Mouse (Mus musculus) liver, embryonic 15.5 days (tissue): Measurements from ENCODE around the gene Dgki. TPM values are rescaled to one million over a fixed set of nuclear protein-coding genes. Genes with fewer than 3 reads are reported as not detected.

Source experiments
- ATAC-seq: fragments of 200-750 bp; cut with Nextera tagmentation; 2 replicates; pipeline ENCODE4 v1.8.0; 2017; ENCODE audit warnings: moderate number of reproducible peaks, mild to moderate bottlenecking, moderate library complexity; ENCODE audit not compliant: insufficient read depth
- H3K27ac ChIP-seq: fragments of 300-500 bp; sonication (generic); replicated peaks from 2 replicates; pipeline ENCODE4 v1.5.1; 2015; ENCODE audit warnings: mild to moderate bottlenecking, inconsistent platforms
- H3K27me3 ChIP-seq: fragments of 300-500 bp; sonication (generic); 2 replicates; pipeline ENCODE4 v1.6.1; 2015; ENCODE audit warnings: mild to moderate bottlenecking, inconsistent platforms
- H3K36me3 ChIP-seq: fragments of 300-500 bp; sonication (generic); replicated peaks from 2 replicates; pipeline ENCODE4 v1.6.1; 2015; ENCODE audit warnings: moderate library complexity, mild to moderate bottlenecking, inconsistent platforms
- H3K4me1 ChIP-seq: fragments of 300-500 bp; sonication (generic); replicated peaks from 2 replicates; pipeline ENCODE4 v1.6.1; 2015; ENCODE audit warnings: inconsistent platforms
- H3K4me2 ChIP-seq: fragments of 300-500 bp; sonication (generic); 2 replicates; pipeline ENCODE4 v1.6.1; 2015; ENCODE audit warnings: moderate library complexity, mild to moderate bottlenecking, inconsistent platforms
- H3K4me3 ChIP-seq: fragments of 300-500 bp; sonication (generic); replicated peaks from 2 replicates; pipeline ENCODE4 v1.5.1; 2015; ENCODE audit warnings: mild to moderate bottlenecking, inconsistent platforms
- H3K9ac ChIP-seq: fragments of 300-500 bp; sonication (generic); 2 replicates; pipeline ENCODE4 v1.6.1; 2015; ENCODE audit warnings: moderate library complexity, mild to moderate bottlenecking, inconsistent platforms
- H3K9me3 ChIP-seq: fragments of 300-500 bp; sonication (generic); replicated peaks from 2 replicates; pipeline ENCODE4 v1.6.1; 2016; ENCODE audit warnings: inconsistent platforms
- WGBS: fragments of 180-500 bp; shearing (Covaris S2); methylation state at CpG from one replicate; pipeline ENCODE4 v1.1.7; 2015; ENCODE audit warnings: mixed read lengths; ENCODE audit not compliant: insufficient replicate concordance; 5-methylcytosine and 5-hydroxymethylcytosine counted together
- polyA plus RNA-seq: library from polyadenylated mRNA; unstranded; fragments of >200 nt; fragmentation: Nextera tagmentation; extraction: Ambion mirVana; gene quantifications from 2 replicates; pipeline ENCODE4 v1.2.1, GENCODE M21; 2015

Dgki gene
- polyA plus RNA-seq, 1 experiment from 2014 or later, result 0.08 TPM

DNA sequence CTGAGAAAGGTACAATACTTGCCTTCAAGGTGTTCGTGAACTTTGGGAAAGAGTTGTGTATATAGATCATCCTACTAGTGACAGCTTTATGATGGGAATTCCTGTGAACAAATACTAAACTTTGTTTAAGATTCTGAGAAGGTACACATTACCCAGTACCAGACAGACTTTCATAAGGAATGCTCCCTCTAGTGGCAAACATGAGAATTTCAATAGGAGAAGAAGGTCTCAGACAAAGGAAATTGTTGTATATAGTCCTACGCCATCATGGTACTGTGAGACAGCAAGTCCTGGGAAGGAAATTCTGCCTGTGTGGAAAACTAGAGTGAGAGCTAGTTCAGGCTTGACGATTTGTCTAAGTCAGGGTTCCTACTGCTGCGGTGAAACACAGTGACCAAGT, 344.7 kb downstream of the Dgki start:
- WGBS, result 69% methylated on average over 4 of the region's 4 CpGs
- no peak overlapping the region for H3K27ac ChIP-seq

DNA sequence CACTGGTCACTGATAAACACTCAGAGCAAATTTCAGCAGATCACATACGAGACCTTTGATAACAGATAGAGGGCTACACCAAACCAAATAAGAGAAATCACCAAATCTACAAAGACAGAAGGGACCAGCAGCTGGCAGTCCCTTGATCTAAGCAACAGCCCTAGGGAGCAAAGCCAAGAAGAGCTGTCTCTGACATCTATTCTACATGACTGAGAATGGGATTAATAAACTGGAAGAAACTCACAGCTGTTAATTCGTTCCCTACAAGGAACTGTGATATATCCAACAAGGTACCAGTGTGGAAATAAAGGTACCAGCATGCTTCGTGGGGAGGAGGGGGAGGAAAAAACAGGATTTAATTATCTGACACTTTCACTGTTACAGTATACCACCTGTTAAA, 349.3 kb downstream of the Dgki start:
- H3K4me3 ChIP-seq, result no peak overlapping the region
- no peak overlapping the region for H3K27ac ChIP-seq
- ATAC-seq, result no peak
- H3K9me3 ChIP-seq, result no peaks in the 10 kb centered on the region
- H3K9ac ChIP-seq, result no peak overlapping the region
- H3K36me3 ChIP-seq, result no peaks in the 10 kb centered on the region
- no peaks in the 10 kb centered on the region for H3K27me3 ChIP-seq
- no peaks in the 10 kb centered on the region for H3K4me1 ChIP-seq
- H3K4me2 ChIP-seq, result no peak overlapping the region
- 42% methylated on average over 3 of the region's 3 CpGs for WGBS

More for the DNA sequence above, 344.7 kb downstream of the Dgki start:
- no peaks in the 10 kb centered on the region for H3K9me3 ChIP-seq
- H3K4me1 ChIP-seq, result no peaks in the 10 kb centered on the region
- no peaks in the 10 kb centered on the region for H3K27me3 ChIP-seq
- no peak overlapping the region for H3K4me3 ChIP-seq
- no peak for ATAC-seq
- no peak overlapping the region for H3K4me2 ChIP-seq
- H3K9ac ChIP-seq, result no peak overlapping the region
- no peaks in the 10 kb centered on the region for H3K36me3 ChIP-seq

DNA sequence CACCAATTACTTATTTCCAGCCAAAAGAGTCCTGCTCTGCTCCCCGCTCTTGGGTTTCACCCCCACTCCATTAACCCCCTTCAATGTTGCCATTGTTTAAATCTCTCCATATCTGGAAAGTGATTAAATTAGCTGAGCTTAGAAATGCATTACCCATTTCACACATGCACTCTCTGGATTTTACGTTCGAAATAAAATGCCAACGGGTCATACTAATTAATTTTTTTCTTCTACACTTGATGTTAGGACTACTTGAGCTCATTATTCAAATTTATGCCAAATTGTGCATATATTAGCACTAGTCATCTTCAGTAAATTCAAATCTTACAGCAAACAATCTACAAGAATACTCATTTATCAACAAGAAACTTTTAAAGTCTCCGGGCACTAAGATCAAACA, 352.1 kb downstream of the Dgki start:
- 72% methylated on average over 5 of the region's 5 CpGs for WGBS
- H3K4me1 ChIP-seq, result no peaks in the 10 kb centered on the region

DNA sequence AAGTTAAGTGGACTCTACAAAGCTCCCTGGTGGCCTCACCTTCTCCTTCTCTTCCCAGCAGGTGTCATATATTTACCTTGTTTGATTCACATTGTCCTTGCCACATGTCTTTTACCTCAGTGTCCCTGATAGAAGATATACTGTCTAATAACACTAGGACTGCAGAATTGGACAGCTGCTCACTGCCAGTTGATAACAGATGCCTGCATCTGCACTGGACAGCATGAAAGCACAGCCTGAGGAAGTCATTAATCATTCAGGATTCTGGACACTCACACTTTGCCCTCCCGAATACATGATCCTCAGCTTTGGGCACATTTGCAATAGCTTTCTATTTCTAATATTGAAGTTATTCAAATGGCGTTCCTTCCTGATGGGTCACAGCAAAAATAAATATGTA, 362.5 kb downstream of the Dgki start:
- WGBS, result 40% methylated on average over 2 of the region's 2 CpGs

More for the DNA sequence above, 352.1 kb downstream of the Dgki start:
- Histone ChIP-seq H3K27ac (no peak overlapping the region), H3K27me3 (no peaks in the 10 kb centered on the region), H3K4me3 (no peak overlapping the region), H3K9ac (no peak overlapping the region), H3K9me3 (no peaks in the 10 kb centered on the region), H3K36me3 (no peaks in the 10 kb centered on the region), H3K4me2 (no peak overlapping the region)
- ATAC-seq, result no peak

DNA sequence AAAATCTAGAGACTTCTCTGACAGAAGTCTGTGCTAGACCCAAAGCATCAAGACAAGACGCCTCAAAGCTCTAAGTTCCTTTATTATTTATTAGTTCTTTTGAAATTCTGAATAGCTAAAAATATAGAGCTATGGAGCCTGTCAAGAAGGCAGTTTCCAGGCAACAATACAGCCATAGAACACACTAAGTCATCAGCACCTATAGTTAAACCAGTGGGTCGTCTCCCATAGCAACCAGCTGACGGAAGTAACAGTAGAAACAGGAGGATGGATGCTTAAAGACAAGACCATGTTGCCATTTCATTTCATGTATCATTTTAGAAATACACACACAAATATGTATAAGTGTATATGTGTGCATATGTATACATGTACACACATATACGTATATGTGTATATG, 363.2 kb downstream of the Dgki start:
- no peak overlapping the region for H3K4me2 ChIP-seq
- H3K9me3 ChIP-seq, result no peaks in the 10 kb centered on the region
- H3K9ac ChIP-seq, result no peak overlapping the region
- 64% methylated on average over 4 of the region's 4 CpGs for WGBS
- no peaks in the 10 kb centered on the region for H3K36me3 ChIP-seq
- ATAC-seq, result no peak
- H3K27ac ChIP-seq, result no peak overlapping the region
- no peaks in the 10 kb centered on the region for H3K27me3 ChIP-seq
- H3K4me1 ChIP-seq, result no peaks in the 10 kb centered on the region
- H3K4me3 ChIP-seq, result no peak overlapping the region

More for the DNA sequence above, 362.5 kb downstream of the Dgki start:
- no peak overlapping the region for H3K9ac ChIP-seq
- H3K9me3 ChIP-seq, result no peaks in the 10 kb centered on the region
- H3K4me3 ChIP-seq, result no peak overlapping the region
- no peak overlapping the region for H3K4me2 ChIP-seq
- no peaks in the 10 kb centered on the region for H3K4me1 ChIP-seq
- H3K27me3 ChIP-seq, result no peaks in the 10 kb centered on the region
- no peak overlapping the region for H3K27ac ChIP-seq
- no peaks in the 10 kb centered on the region for H3K36me3 ChIP-seq
- no peak for ATAC-seq

DNA sequence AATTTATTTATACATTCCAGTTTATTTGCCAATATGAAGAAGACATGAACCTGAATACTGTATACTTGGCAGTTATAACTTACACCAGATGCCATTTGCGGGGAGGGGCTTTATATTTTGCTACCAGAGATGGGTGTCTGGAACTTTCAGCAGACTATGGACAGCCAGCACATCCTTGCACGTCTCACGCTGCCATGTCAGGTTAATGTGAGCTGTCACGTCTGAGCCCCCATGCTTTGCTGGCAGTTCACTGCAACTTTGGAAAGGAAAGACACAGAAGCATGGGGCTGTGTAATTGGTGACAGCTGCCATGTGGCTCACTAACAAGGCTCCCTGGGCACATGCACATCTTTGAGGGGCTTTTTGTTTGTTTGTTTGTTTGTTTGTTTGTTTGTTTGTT, 368.5 kb downstream of the Dgki start:
- H3K4me2 ChIP-seq, result no peak overlapping the region
- no peak for ATAC-seq

DNA sequence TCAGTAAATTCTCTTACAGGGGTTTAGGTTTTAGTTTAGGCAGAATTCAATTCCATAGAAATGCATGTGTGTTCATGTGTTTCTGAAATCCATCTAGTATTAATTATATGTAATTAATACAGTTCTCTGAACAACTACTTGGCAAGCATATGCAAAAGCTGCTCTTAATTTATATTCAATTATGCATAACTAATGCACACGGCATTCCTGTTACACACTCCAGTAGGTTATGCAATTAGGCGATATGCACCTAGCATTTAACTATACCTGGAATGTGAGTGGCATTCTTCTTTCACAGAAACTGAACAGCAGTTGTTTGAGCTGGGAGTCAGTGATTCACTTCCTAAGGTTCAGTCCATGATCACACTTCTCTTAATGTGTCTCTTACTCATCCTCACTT, 370.2 kb downstream of the Dgki start:
- H3K36me3 ChIP-seq, result no peaks in the 10 kb centered on the region
- H3K27ac ChIP-seq, result no peak overlapping the region
- no peak overlapping the region for H3K9ac ChIP-seq
- WGBS, result 68% methylated on average over 2 of the region's 2 CpGs
- no peaks in the 10 kb centered on the region for H3K27me3 ChIP-seq
- H3K4me2 ChIP-seq, result no peak overlapping the region
- H3K4me3 ChIP-seq, result no peak overlapping the region
- ATAC-seq, result no peak
- no peaks in the 10 kb centered on the region for H3K4me1 ChIP-seq
- H3K9me3 ChIP-seq, result no peaks in the 10 kb centered on the region

More for the DNA sequence above, 368.5 kb downstream of the Dgki start:
- Histone ChIP-seq H3K36me3 (no peaks in the 10 kb centered on the region), H3K9me3 (no peaks in the 10 kb centered on the region), H3K4me3 (no peak overlapping the region), H3K27me3 (no peaks in the 10 kb centered on the region), H3K4me1 (no peaks in the 10 kb centered on the region), H3K9ac (no peak overlapping the region), H3K27ac (no peak overlapping the region)
- WGBS, result 66% methylated on average over 4 of the region's 4 CpGs

DNA sequence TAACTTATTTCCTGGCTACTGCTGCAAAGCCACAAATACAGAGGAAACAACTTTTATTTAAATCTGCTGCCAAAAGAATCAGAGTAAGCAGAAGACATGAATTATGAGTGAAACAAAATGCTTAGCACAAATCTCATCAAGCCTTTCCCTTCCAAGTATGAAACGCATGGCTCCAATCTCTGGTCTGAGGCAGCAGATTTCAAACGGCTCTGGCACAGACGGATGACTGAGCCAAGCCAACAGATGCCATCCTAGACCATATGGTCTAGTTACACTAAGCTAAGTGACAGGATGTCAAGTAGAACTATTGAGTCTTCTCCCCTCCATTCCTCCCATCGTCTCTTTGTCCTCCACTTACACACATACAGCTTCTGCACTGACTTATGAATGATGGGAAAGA, 373.5 kb downstream of the Dgki start:
- ATAC-seq, result no peak
- WGBS, result 49% methylated on average over 4 of the region's 4 CpGs

DNA sequence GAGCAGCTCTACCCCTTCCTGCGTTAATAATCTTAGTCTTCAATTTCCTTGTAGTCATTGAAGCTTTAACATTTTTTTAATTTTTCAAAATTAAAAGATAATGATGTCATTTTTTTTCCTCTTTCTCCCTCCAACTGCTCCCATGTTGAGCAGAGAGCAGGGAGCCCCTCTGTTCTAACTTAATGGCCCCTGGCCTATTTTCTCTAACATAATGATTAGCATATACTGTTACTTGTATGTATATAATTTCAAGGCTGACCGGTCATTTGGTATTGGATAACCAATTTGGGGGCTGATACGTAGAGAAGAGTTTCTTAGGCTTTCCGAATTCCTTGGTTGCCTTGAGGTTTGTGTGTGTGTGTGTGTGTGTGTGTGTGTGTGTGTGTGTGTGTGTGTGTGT, 378.0 kb downstream of the Dgki start:
- Histone ChIP-seq H3K27ac (no peak overlapping the region), H3K9me3 (no peaks in the 10 kb centered on the region), H3K36me3 (no peaks in the 10 kb centered on the region), H3K4me1 (no peaks in the 10 kb centered on the region), H3K4me3 (no peak overlapping the region), H3K27me3 (no peaks in the 10 kb centered on the region), H3K4me2 (no peak overlapping the region), H3K9ac (no peak overlapping the region)
- ATAC-seq, result no peak
- WGBS, result 80% methylated on average over 4 of the region's 4 CpGs

More for the DNA sequence above, 373.5 kb downstream of the Dgki start:
- Histone ChIP-seq H3K27me3 (no peaks in the 10 kb centered on the region), H3K4me3 (no peak overlapping the region), H3K4me1 (no peaks in the 10 kb centered on the region), H3K9ac (no peak overlapping the region), H3K27ac (no peak overlapping the region), H3K9me3 (no peaks in the 10 kb centered on the region), H3K4me2 (no peak overlapping the region), H3K36me3 (no peaks in the 10 kb centered on the region)

DNA sequence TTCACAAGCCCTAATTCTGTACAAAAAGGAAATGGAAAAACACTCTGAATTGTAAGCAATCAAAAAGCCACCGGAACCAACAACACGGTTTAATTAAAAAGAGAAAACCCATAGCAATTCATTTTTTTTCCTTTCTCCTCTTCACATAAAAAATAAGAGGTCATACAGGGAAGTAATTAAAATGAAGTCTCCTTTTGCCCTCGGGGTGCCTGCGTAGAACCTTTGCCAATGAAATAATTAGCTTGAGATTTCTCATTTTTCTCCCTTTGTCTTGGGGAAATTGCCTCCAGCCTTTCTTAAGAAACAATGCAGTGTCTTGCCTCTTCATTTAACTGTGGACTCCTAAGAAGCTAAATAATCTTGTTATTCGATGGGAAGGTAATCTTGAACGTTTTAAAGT, 388.4 kb downstream of the Dgki start:
- Histone ChIP-seq H3K36me3 (no peaks in the 10 kb centered on the region), H3K27me3 (no peaks in the 10 kb centered on the region), H3K4me2 (no peak overlapping the region), H3K4me1 (no peaks in the 10 kb centered on the region), H3K9me3 (no peaks in the 10 kb centered on the region), H3K27ac (no peak overlapping the region), H3K9ac (no peak overlapping the region), H3K4me3 (no peak overlapping the region)
- ATAC-seq, result no peak
- WGBS, result 66% methylated on average over 6 of the region's 6 CpGs

DNA sequence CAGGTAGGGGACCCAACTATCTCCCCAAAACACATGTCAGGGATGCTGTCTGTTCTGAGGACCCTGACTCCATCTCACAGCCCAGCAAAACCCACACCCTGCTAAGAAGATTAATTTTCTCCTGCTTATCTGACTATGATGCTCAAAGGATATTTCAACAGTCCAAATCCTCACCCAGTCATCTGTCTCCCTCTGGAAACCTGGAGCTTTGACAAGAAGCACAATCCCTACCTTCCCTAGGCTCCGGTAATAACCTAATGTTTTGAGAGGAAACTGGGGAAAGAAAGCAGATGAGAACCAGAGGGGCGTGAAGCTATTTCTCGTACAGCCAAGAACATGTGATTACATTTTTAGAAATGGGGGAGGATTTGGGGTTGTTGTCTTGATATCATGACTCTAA, 392.8 kb downstream of the Dgki start:
- ATAC-seq, result no peak
- H3K9ac ChIP-seq, result no peak overlapping the region
- 68% methylated on average over 3 of the region's 3 CpGs for WGBS
- H3K4me1 ChIP-seq, result no peaks in the 10 kb centered on the region
- no peak overlapping the region for H3K27ac ChIP-seq
- no peaks in the 10 kb centered on the region for H3K36me3 ChIP-seq
- no peaks in the 10 kb centered on the region for H3K27me3 ChIP-seq
- no peaks in the 10 kb centered on the region for H3K9me3 ChIP-seq
- H3K4me2 ChIP-seq, result no peak overlapping the region
- no peak overlapping the region for H3K4me3 ChIP-seq

DNA sequence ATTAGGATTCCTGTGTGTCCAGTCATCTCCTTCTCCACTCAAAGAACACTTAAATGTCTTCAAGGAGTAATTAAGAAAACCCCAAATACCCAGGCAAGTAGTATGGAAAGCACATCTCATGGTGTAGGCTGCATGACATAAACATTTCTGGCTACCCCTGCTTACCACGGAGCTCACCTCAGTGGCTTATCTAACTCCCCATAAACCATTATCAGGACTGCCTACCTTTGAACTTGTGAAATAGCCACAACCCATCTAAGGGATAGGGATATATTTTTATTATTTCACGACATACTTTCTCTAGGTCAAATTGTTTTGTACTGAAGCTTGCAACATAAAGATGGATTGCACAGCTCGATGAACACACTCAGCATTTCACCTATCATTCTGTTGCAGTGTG, 394.0 kb downstream of the Dgki start:
- H3K27me3 ChIP-seq, result no peaks in the 10 kb centered on the region
- H3K36me3 ChIP-seq, result no peaks in the 10 kb centered on the region
- no peaks in the 10 kb centered on the region for H3K9me3 ChIP-seq
- ATAC-seq, result no peak
- no peak overlapping the region for H3K4me2 ChIP-seq
- WGBS, result 39% methylated on average over 3 of the region's 3 CpGs
- H3K9ac ChIP-seq, result no peak overlapping the region
- H3K4me3 ChIP-seq, result no peak overlapping the region
- no peaks in the 10 kb centered on the region for H3K4me1 ChIP-seq
- H3K27ac ChIP-seq, result no peak overlapping the region
